Mouse (Mus musculus): Measurements from ENCODE around the gene Ovch2. TPM values are rescaled to one million over a fixed set of nuclear protein-coding genes. Genes with fewer than 3 reads are reported as not detected.

Gene Ovch2
- polyA plus RNA-seq, 1 experiment from 2014 or later = not detected

GRCm38 (mm10) chr7:107747476-107747875, 53.5 kb downstream of the Ovch2 start:
- WGBS = 88% methylated on average over 9 of the region's 9 CpGs
- H3K4me1 ChIP-seq (ENCODE audit: insufficient read depth, low read length) = no peaks in the 10 kb centered on the region
- no peak for ATAC-seq (ENCODE audit: low FRiP score, low TSS enrichment)

GRCm38 (mm10) chr7:107746036-107746435, 55.0 kb downstream of the Ovch2 start:
- peaks cover 16% of the 10 kb centered on the region for H3K36me3 ChIP-seq (ENCODE audit: insufficient read depth, low read length)
- H3K27ac ChIP-seq (ENCODE audit: low read length) = no peak overlapping the region
- H3K4me2 ChIP-seq (replicated peaks; ENCODE audit: low read depth, low read length) = no peak overlapping the region
- no peak overlapping the region for H3K9ac ChIP-seq (replicated peaks; ENCODE audit: low read length)
- H3K4me1 ChIP-seq (ENCODE audit: insufficient read depth, low read length) = no peaks in the 10 kb centered on the region
- ATAC-seq (ENCODE audit: low FRiP score, low TSS enrichment) = no peak
- H3K27me3 ChIP-seq (ENCODE audit: insufficient read depth, low read length) = no peaks in the 10 kb centered on the region
- no peak overlapping the region for H3K4me3 ChIP-seq (ENCODE audit: low read length)
- no peaks in the 10 kb centered on the region for H3K9me3 ChIP-seq (ENCODE audit: low read length)
- WGBS = 87% methylated on average over 8 of the region's 8 CpGs

More at GRCm38 (mm10) chr7:107747476-107747875, 53.5 kb downstream of the Ovch2 start:
- H3K9me3 ChIP-seq (ENCODE audit: low read length) = no peaks in the 10 kb centered on the region
- no peak overlapping the region for H3K9ac ChIP-seq (replicated peaks; ENCODE audit: low read length)
- no peak overlapping the region for H3K4me3 ChIP-seq (ENCODE audit: low read length)
- H3K27ac ChIP-seq (ENCODE audit: low read length) = no peak overlapping the region
- no peak overlapping the region for H3K4me2 ChIP-seq (replicated peaks; ENCODE audit: low read depth, low read length)
- no peaks in the 10 kb centered on the region for H3K27me3 ChIP-seq (ENCODE audit: insufficient read depth, low read length)
- H3K36me3 ChIP-seq (ENCODE audit: insufficient read depth, low read length) = peaks cover 16% of the 10 kb centered on the region

- H3K36me3 ChIP-seq (ENCODE audit: insufficient read depth, low read length) = peaks cover 16% of the 10 kb centered on the region
- no peaks in the 10 kb centered on the region for H3K9me3 ChIP-seq (ENCODE audit: low read length)
- H3K27me3 ChIP-seq (ENCODE audit: insufficient read depth, low read length) = no peaks in the 10 kb centered on the region
- no peak overlapping the region for H3K27ac ChIP-seq (ENCODE audit: low read length)
- no peak overlapping the region for H3K4me2 ChIP-seq (replicated peaks; ENCODE audit: low read depth, low read length)
- no peaks in the 10 kb centered on the region for H3K4me1 ChIP-seq (ENCODE audit: insufficient read depth, low read length)
- no peak for ATAC-seq (ENCODE audit: low FRiP score, low TSS enrichment)
- H3K9ac ChIP-seq (replicated peaks; ENCODE audit: low read length) = no peak overlapping the region
- H3K4me3 ChIP-seq (ENCODE audit: low read length) = no peak overlapping the region
- WGBS = 55% methylated on average over 2 of the region's 2 CpGs
Observed at GRCm38 (mm10) chr7:107745111-107745510, 55.9 kb downstream of the Ovch2 start.

- WGBS = 91% methylated on average over 4 of the region's 4 CpGs
Observed at GRCm38 (mm10) chr7:107744454-107744853, 56.6 kb downstream of the Ovch2 start.

GRCm38 (mm10) chr7:107742963-107743465, 58.0 kb downstream of the Ovch2 start:
- Histone ChIP-seq H3K27me3 (ENCODE audit: insufficient read depth, low read length) (no peaks in the 10 kb centered on the region), H3K4me2 (replicated peaks; ENCODE audit: low read depth, low read length) (no peak overlapping the region), H3K9me3 (ENCODE audit: low read length) (no peaks in the 10 kb centered on the region), H3K27ac (ENCODE audit: low read length) (no peak overlapping the region), H3K4me3 (ENCODE audit: low read length) (no peak overlapping the region), H3K4me1 (ENCODE audit: insufficient read depth, low read length) (no peaks in the 10 kb centered on the region), H3K36me3 (ENCODE audit: insufficient read depth, low read length) (peaks cover 16% of the 10 kb centered on the region), H3K9ac (replicated peaks; ENCODE audit: low read length) (no peak overlapping the region)
- 86% methylated on average over 10 of the region's 10 CpGs for WGBS
- no peak for ATAC-seq (ENCODE audit: low FRiP score, low TSS enrichment)

More at GRCm38 (mm10) chr7:107744454-107744853, 56.6 kb downstream of the Ovch2 start:
- H3K9me3 ChIP-seq (ENCODE audit: low read length) = no peaks in the 10 kb centered on the region
- no peaks in the 10 kb centered on the region for H3K27me3 ChIP-seq (ENCODE audit: insufficient read depth, low read length)
- H3K27ac ChIP-seq (ENCODE audit: low read length) = no peak overlapping the region
- H3K36me3 ChIP-seq (ENCODE audit: insufficient read depth, low read length) = peaks cover 16% of the 10 kb centered on the region
- H3K4me2 ChIP-seq (replicated peaks; ENCODE audit: low read depth, low read length) = no peak overlapping the region
- no peak overlapping the region for H3K9ac ChIP-seq (replicated peaks; ENCODE audit: low read length)
- no peak overlapping the region for H3K4me3 ChIP-seq (ENCODE audit: low read length)
- ATAC-seq (ENCODE audit: low FRiP score, low TSS enrichment) = no peak
- H3K4me1 ChIP-seq (ENCODE audit: insufficient read depth, low read length) = no peaks in the 10 kb centered on the region

- Histone ChIP-seq H3K9ac (replicated peaks; ENCODE audit: low read length) (no peak overlapping the region), H3K27ac (ENCODE audit: low read length) (no peak overlapping the region), H3K27me3 (ENCODE audit: insufficient read depth, low read length) (no peaks in the 10 kb centered on the region), H3K4me3 (ENCODE audit: low read length) (no peak overlapping the region), H3K4me2 (replicated peaks; ENCODE audit: low read depth, low read length) (no peak overlapping the region), H3K9me3 (ENCODE audit: low read length) (no peaks in the 10 kb centered on the region), H3K36me3 (ENCODE audit: insufficient read depth, low read length) (peaks cover 10% of the 10 kb centered on the region), H3K4me1 (ENCODE audit: insufficient read depth, low read length) (no peaks in the 10 kb centered on the region)
- no peak for ATAC-seq (ENCODE audit: low FRiP score, low TSS enrichment)
- WGBS = 34% methylated on average over 2 of the region's 2 CpGs
Observed at GRCm38 (mm10) chr7:107738726-107739125, 62.3 kb downstream of the Ovch2 start.

- H3K27me3 ChIP-seq (ENCODE audit: insufficient read depth, low read length) = no peaks in the 10 kb centered on the region
- peaks cover 8% of the 10 kb centered on the region; the same call in 1 of the 2 replicates for H3K36me3 ChIP-seq (ENCODE audit: insufficient read depth, low read length)
- H3K4me2 ChIP-seq (replicated peaks; ENCODE audit: low read depth, low read length) = no peak overlapping the region
- no peaks in the 10 kb centered on the region for H3K4me1 ChIP-seq (ENCODE audit: insufficient read depth, low read length)
- no peak overlapping the region for H3K27ac ChIP-seq (ENCODE audit: low read length)
- 72% methylated on average over 2 of the region's 2 CpGs for WGBS
- no peak overlapping the region for H3K9ac ChIP-seq (replicated peaks; ENCODE audit: low read length)
- H3K9me3 ChIP-seq (ENCODE audit: low read length) = no peaks in the 10 kb centered on the region
- no peak for ATAC-seq (ENCODE audit: low FRiP score, low TSS enrichment)
- no peak overlapping the region for H3K4me3 ChIP-seq (ENCODE audit: low read length)
Observed at GRCm38 (mm10) chr7:107733162-107733561, 67.8 kb downstream of the Ovch2 start.

Other genes starting within 250 kb of the Ovch2 start
- gene Olfml1, start 233.8 kb downstream of the Ovch2 start, polyA plus RNA-seq (2015; fragmentation: Nextera tagmentation; extraction: Ambion mirVana) = 24.3 and 26.4 TPM in 2 replicates
- gene Ppfibp2, start 206.0 kb downstream of the Ovch2 start, polyA plus RNA-seq (2015; fragmentation: Nextera tagmentation; extraction: Ambion mirVana) = 6.4 and 7.1 TPM in 2 replicates
- not detected in 2 replicates for gene 5330417H12Rik, start 176.0 kb downstream of the Ovch2 start, polyA plus RNA-seq (2015; fragmentation: Nextera tagmentation; extraction: Ambion mirVana)
- gene Cyb5r2, start 43.2 kb downstream of the Ovch2 start, polyA plus RNA-seq (2015; fragmentation: Nextera tagmentation; extraction: Ambion mirVana) = 0.14 and 0.22 TPM in 2 replicates
- not detected in 2 replicates for gene Olfr467, start 11.1 kb upstream of the Ovch2 start, polyA plus RNA-seq (2015; fragmentation: Nextera tagmentation; extraction: Ambion mirVana)
- not detected in 2 replicates for gene Olfr469, start 24.3 kb upstream of the Ovch2 start, polyA plus RNA-seq (2015; fragmentation: Nextera tagmentation; extraction: Ambion mirVana)
- not detected in 2 replicates for gene Olfr470, start 46.3 kb upstream of the Ovch2 start, polyA plus RNA-seq (2015; fragmentation: Nextera tagmentation; extraction: Ambion mirVana)
- gene Olfr472, start 96.7 kb upstream of the Ovch2 start, polyA plus RNA-seq (2015; fragmentation: Nextera tagmentation; extraction: Ambion mirVana) = 0.03 TPM in 1 of 2 replicates, not detected in the other
- not detected in 2 replicates for gene Olfr473, start 129.2 kb upstream of the Ovch2 start, polyA plus RNA-seq (2015; fragmentation: Nextera tagmentation; extraction: Ambion mirVana)
- not detected in 2 replicates for gene Olfr474, start 153.4 kb upstream of the Ovch2 start, polyA plus RNA-seq (2015; fragmentation: Nextera tagmentation; extraction: Ambion mirVana)
- gene Olfr476, start 163.6 kb upstream of the Ovch2 start, polyA plus RNA-seq (2015; fragmentation: Nextera tagmentation; extraction: Ambion mirVana) = not detected in 2 replicates
- not detected in 2 replicates for gene Olfr477, start 185.5 kb upstream of the Ovch2 start, polyA plus RNA-seq (2015; fragmentation: Nextera tagmentation; extraction: Ambion mirVana)
- not detected in 2 replicates for gene Olfr478, start 232.8 kb upstream of the Ovch2 start, polyA plus RNA-seq (2015; fragmentation: Nextera tagmentation; extraction: Ambion mirVana)
- gene Olfr479, start 249.5 kb upstream of the Ovch2 start, polyA plus RNA-seq (2015; fragmentation: Nextera tagmentation; extraction: Ambion mirVana) = not detected in 2 replicates

All from kidney, embryonic 16.5 days (tissue).